8 mouse cellular contexts compared by ENCODE assay signal in the genomic region with DNA sequence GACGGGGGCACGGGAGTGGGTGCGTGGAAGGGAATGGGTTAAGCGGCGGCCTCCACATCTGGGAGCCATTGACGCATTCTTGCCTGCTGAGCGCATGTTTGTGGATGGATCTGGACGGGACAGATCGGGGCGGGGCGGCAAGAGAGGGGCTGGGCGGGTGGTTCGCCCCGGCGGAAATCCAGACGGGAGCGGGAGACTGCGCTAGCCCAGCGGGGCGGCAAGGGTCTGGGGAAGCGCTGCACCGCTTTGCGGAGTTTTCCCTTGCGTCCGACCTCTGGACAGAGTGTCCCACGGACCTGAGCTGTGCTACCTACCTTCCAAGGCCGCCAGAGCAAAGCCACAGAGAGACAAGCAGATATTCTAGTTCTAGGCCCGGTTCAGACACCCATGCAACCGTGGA. TPM values are rescaled to one million over a fixed set of nuclear protein-coding genes. Genes with fewer than 3 reads are reported as not detected.
DNase-seq lines count a peak whose midpoint lies in the region; ATAC-seq and TF ChIP-seq lines count a peak whose summit lies in the region.

No protein-coding gene starts in this region.

- WGBS in hindbrain, embryonic 16.5 days: 5% methylated on average over 28 of the region's 29 CpGs
- 5% methylated on average over 24 of the region's 29 CpGs for WGBS in liver, embryonic 13.5 days (ENCODE audit: insufficient replicate concordance)
- 2% methylated on average over 29 of the region's 29 CpGs for WGBS in neural tube, embryonic 13.5 days

- TF ChIP-seq CTCF in E14TG2a.4 (conservative IDR thresholded peaks at IDR 0.05; ENCODE audit: low read length): no peak

- peak; percentile 85 for DNase-seq in adrenal gland, postnatal 10 days
- peak; percentile 78 for DNase-seq in gastrocnemius, postnatal 10 days
- no peak for DNase-seq in liver, embryonic 13.5 days
- no peak for DNase-seq in left cerebral cortex, adult 11 months (ENCODE audit: low spot score)

- H3K27ac ChIP-seq in hindbrain, embryonic 16.5 days (ENCODE audit: low read depth, low read length): no peak overlapping the region
- peak overlapping the region; percentile 3; the same call in 1 of the 2 replicates for H3K27ac ChIP-seq in liver, embryonic 13.5 days
- peak overlapping the region; percentile 70 for H3K27ac ChIP-seq in neural tube, embryonic 13.5 days (replicated peaks)

- no peak for ATAC-seq in hindbrain, embryonic 16.5 days
- no peak for ATAC-seq in liver, embryonic 13.5 days (ENCODE audit: low read depth)
- ATAC-seq in neural tube, embryonic 13.5 days (ENCODE audit: low read depth): no peak
- ATAC-seq in CD4-positive, CD25-positive, alpha-beta regulatory T cell, adult 4 months: no peak

- H3K36me3 ChIP-seq in E14TG2a.4 (ENCODE audit: insufficient read depth, low read length): 0 out of 2 replicates have a peak, but pooled peaks cover 8% of the 10 kb centered on the region
- H3K36me3 ChIP-seq in hindbrain, embryonic 16.5 days (ENCODE audit: control insufficient read depth, insufficient read depth, low read length): no peaks in the 10 kb centered on the region
- H3K36me3 ChIP-seq in liver, embryonic 13.5 days: no peaks in the 10 kb centered on the region
- H3K36me3 ChIP-seq in neural tube, embryonic 13.5 days: no peaks in the 10 kb centered on the region

- H3K4me3 ChIP-seq in E14TG2a.4 (replicated peaks; ENCODE audit: low read length): peak overlapping the region; percentile 98
- no peak overlapping the region for H3K4me3 ChIP-seq in hindbrain, embryonic 16.5 days (ENCODE audit: low read length)
- peak overlapping the region; percentile 66 for H3K4me3 ChIP-seq in liver, embryonic 13.5 days (replicated peaks)
- peak overlapping the region; percentile 57 for H3K4me3 ChIP-seq in neural tube, embryonic 13.5 days

- H3K4me2 ChIP-seq in hindbrain, embryonic 16.5 days (ENCODE audit: low read length): peak overlapping the region; percentile 93
- H3K4me2 ChIP-seq in liver, embryonic 13.5 days: peak overlapping the region; percentile 89
- H3K4me2 ChIP-seq in neural tube, embryonic 13.5 days: peak overlapping the region; percentile 87

- H3K9me3 ChIP-seq in E14TG2a.4 (ENCODE audit: low read length): no peaks in the 10 kb centered on the region
- no peaks in the 10 kb centered on the region for H3K9me3 ChIP-seq in hindbrain, embryonic 16.5 days (ENCODE audit: control insufficient read depth, low read length)
- no peaks in the 10 kb centered on the region for H3K9me3 ChIP-seq in liver, embryonic 13.5 days (replicated peaks)
- H3K9me3 ChIP-seq in neural tube, embryonic 13.5 days: no peaks in the 10 kb centered on the region

- H3K9ac ChIP-seq in hindbrain, embryonic 16.5 days (ENCODE audit: low read depth, low read length): peak overlapping the region; percentile 66
- peak overlapping the region; percentile 73; the same call in 1 of the 2 replicates for H3K9ac ChIP-seq in liver, embryonic 13.5 days
- H3K9ac ChIP-seq in neural tube, embryonic 13.5 days: peak overlapping the region; percentile 71

- H3K4me1 ChIP-seq in E14TG2a.4 (replicated peaks; ENCODE audit: low read depth, low read length): peaks cover 93% of the 10 kb centered on the region
- H3K4me1 ChIP-seq in hindbrain, embryonic 16.5 days (ENCODE audit: control insufficient read depth, insufficient read depth, low read depth, low read length): peaks cover 60% of the 10 kb centered on the region
- H3K4me1 ChIP-seq in liver, embryonic 13.5 days (replicated peaks): peaks cover 77% of the 10 kb centered on the region
- H3K4me1 ChIP-seq in neural tube, embryonic 13.5 days (replicated peaks): peaks cover 76% of the 10 kb centered on the region

- peaks cover 41% of the 10 kb centered on the region for H3K27me3 ChIP-seq in E14TG2a.4 (ENCODE audit: insufficient read depth, low read length)
- no peaks in the 10 kb centered on the region for H3K27me3 ChIP-seq in hindbrain, embryonic 16.5 days (replicated peaks; ENCODE audit: control insufficient read depth, insufficient read depth, low read length)
- peaks cover 99% of the 10 kb centered on the region for H3K27me3 ChIP-seq in liver, embryonic 13.5 days
- H3K27me3 ChIP-seq in neural tube, embryonic 13.5 days: no peaks in the 10 kb centered on the region

RNA-seq across cellular contexts. Expression of a gene that starts 8.6 kb away (rescaled TPM):
- 10 to 100 TPM; 26.2 to 34.7 TPM for total RNA-seq in adrenal gland, postnatal 10 days (2021)
- total RNA-seq in gastrocnemius, postnatal 10 days (2021): 10 to 100 TPM; 22.6 to 31.5 TPM
- 12.1 and 16.7 TPM in 2 replicates for polyA plus RNA-seq in hindbrain, embryonic 16.5 days (2015; fragmentation: Nextera tagmentation; extraction: Ambion mirVana)
- 3.4 and 3.8 TPM in 2 replicates for polyA plus RNA-seq in liver, embryonic 13.5 days (2015; fragmentation: Nextera tagmentation; extraction: Ambion mirVana)
- polyA plus RNA-seq in neural tube, embryonic 13.5 days (2015; fragmentation: Nextera tagmentation; extraction: Ambion mirVana): 24.0 and 26.7 TPM in 2 replicates
- polyA plus RNA-seq in CD4-positive, CD25-positive, alpha-beta regulatory T cell, adult 4 months (2017; shearing (Covaris generic)): 1 to 10 TPM; 8.6 to 8.9 TPM

RNA-seq across cellular contexts. Expression of a gene that starts 28.6 kb away (rescaled TPM):
- 1 to 10 TPM; 3.8 to 6.5 TPM for total RNA-seq in adrenal gland, postnatal 10 days (2021)
- 1 to 10 TPM; 2.3 to 3.5 TPM for total RNA-seq in gastrocnemius, postnatal 10 days (2021)
- polyA plus RNA-seq in hindbrain, embryonic 16.5 days (2015; fragmentation: Nextera tagmentation; extraction: Ambion mirVana): 4.6 and 6.3 TPM in 2 replicates
- polyA plus RNA-seq in liver, embryonic 13.5 days (2015; fragmentation: Nextera tagmentation; extraction: Ambion mirVana): 69.1 and 79.8 TPM in 2 replicates
- polyA plus RNA-seq in neural tube, embryonic 13.5 days (2015; fragmentation: Nextera tagmentation; extraction: Ambion mirVana): 4.2 and 4.7 TPM in 2 replicates
- 1 to 10 TPM; 4.1 to 8.5 TPM for polyA plus RNA-seq in CD4-positive, CD25-positive, alpha-beta regulatory T cell, adult 4 months (2017; shearing (Covaris generic))

RNA-seq across cellular contexts. Expression of a gene that starts 46.6 kb away (rescaled TPM):
- under 1 TPM; 0.45 to 0.73 TPM for total RNA-seq in adrenal gland, postnatal 10 days (2021)
- not detected for total RNA-seq in gastrocnemius, postnatal 10 days (2021)
- polyA plus RNA-seq in hindbrain, embryonic 16.5 days (2015; fragmentation: Nextera tagmentation; extraction: Ambion mirVana): 2.0 and 3.0 TPM in 2 replicates
- not detected in 2 replicates for polyA plus RNA-seq in liver, embryonic 13.5 days (2015; fragmentation: Nextera tagmentation; extraction: Ambion mirVana)
- 1.4 and 1.5 TPM in 2 replicates for polyA plus RNA-seq in neural tube, embryonic 13.5 days (2015; fragmentation: Nextera tagmentation; extraction: Ambion mirVana)
- not detected for polyA plus RNA-seq in CD4-positive, CD25-positive, alpha-beta regulatory T cell, adult 4 months (2017; shearing (Covaris generic))

Comparison
In these comparisons a context has a peak if more than half of its experiments do, and no peak if none do; other contexts are left out.
1. DNase-seq: peak in adrenal gland, postnatal 10 days (single experiment) and gastrocnemius, postnatal 10 days (single experiment); none in liver, embryonic 13.5 days (single experiment) and left cerebral cortex, adult 11 months (single experiment).
2. Peak in every context shown above with its lines, with median percentiles within 50 percentile points of each other: H3K4me2 ChIP-seq and H3K9ac ChIP-seq.